Mouse (Mus musculus) mouse trophoblast stem cell (cell line): Measurements from ENCODE around the gene Psap.

Experiments used
- in situ Hi-C, 2 experiments: fragments of 300-500 bp; cut with MseI, MboI; formaldehyde crosslinking; loops; 2 replicates in 1 of 2; 3 replicates in 1 of 2; pipeline ENCODE4 v1.15.1; 2025

The Psap gene

DNA sequence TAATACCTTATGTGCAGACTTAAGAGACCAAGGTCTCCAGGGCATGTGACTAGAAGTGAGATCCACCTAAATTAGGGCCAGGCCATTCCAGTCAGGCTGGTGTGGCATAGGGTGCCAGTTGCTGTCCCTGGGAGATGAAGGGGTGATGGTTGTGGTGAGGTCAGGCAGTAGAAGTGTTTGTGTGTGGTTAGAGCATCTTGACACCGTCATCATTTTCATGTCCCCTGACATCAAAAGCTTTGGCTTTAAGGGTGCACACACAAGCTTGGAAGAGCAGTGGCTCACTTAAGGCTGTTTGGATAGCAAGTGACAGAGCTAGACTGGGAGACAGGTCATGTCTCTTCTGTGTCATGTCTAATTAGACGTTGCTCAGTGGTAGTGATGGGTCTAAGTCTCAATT, 10.3 kb downstream of the Psap start:
- in situ Hi-C loops, result no loop called here

- in situ Hi-C loops, result no loop called here
These were observed 11.8 kb downstream of the Psap start for GRCm38 (mm10) chr10:60289216-60289615.

DNA sequence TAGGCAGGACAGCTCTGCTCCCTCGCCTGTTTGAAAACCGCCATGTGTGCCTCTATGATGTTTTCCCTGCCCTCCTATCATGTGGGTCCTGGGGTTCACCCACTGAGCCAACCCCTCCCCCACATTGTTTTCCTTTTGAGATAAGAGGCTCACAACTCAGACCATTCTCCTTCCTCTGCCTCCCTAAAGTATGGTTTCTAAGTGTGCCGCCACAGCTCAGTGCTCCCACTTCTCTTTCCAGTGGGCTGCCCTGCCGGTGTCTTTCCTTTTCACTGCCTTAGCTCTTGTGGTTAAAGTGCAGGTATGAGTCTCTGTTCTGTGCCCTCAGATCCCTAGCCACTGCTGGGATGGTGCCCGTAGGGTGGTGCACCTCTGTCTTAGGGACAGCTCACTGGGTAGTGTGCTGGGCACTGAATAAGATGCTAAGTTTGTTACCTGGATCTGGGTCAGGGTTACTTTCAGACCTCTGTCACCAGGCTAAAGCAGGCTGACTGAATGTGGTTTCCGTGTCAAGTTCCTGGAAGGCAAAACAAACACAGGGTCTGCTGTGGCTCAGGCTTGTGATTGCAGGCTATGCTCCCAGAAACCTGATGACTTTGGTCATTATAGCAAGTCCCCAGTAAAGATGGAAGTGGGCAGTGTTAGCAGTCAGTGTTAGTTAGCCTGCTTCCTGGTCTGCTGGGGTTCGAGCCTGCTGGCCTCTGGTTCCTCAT, 12.8 kb downstream of the Psap start:
- in situ Hi-C loops, result no loop called here

- in situ Hi-C loops, result no loop called here
These were observed 13.3 kb downstream of the Psap start for GRCm38 (mm10) chr10:60290739-60291110.

GRCm38 (mm10) chr10:60292209-60292608, 14.8 kb downstream of the Psap start:
- in situ Hi-C loops, result no loop called here

DNA sequence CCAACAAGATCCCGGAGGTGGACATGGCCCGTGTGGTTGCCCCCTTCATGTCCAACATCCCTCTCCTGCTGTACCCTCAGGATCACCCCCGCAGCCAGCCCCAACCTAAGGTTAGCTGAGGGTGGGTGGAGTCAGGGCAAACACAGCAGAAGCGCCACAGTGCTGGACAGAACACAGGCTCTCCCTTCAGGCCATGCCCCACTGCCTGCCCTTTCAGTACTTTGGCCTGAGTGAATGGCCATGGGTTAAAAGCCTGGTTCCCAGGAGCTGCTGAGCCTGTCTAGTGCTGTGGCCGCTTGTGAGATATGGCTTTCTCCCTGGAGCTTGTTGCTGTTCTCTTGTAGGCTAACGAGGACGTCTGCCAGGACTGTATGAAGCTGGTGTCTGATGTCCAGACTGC, 17.2 kb downstream of the Psap start:
- in situ Hi-C loops, result no loop called here

DNA sequence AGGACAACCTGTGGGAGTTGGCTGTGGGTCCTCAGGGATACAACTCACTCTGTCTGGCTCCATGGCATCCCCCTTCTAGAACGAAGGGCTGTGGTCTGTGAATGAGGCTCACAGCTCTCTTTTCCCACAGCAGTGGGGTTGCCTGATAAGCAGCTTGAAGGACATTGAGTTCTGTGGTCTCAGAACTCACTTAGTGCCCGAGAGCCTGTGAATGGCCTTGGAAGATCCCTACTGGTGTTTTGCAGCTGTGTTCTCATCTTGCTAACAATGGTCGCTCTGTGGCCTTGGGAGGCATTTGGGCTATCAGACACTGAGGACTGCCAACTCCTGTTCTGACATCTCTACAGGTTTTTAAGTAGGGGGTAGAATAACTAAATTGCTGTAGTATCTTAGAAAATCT, 17.9 kb downstream of the Psap start:
- in situ Hi-C loops, result no loop called here

DNA sequence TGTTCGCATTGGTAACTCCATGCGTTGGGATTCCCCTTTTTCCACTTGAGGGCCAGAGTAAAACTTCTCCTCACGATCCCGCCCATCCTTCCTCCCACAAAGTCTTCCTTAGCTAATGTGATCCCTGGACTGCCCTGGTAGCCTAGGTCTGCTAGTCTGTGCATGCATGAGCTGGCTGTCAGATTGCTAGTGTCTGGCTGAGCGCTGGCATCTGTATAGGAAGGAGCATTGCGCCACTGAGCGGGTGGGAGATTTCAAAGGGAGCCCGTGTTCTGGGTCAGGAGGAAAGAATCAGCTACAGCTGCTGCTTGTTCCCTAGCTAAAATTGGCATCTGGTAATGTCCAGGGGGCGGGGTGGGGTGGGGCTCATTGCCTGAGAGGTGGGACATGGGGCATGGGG, 18.6 kb downstream of the Psap start:
- in situ Hi-C loops, result no loop called here

DNA sequence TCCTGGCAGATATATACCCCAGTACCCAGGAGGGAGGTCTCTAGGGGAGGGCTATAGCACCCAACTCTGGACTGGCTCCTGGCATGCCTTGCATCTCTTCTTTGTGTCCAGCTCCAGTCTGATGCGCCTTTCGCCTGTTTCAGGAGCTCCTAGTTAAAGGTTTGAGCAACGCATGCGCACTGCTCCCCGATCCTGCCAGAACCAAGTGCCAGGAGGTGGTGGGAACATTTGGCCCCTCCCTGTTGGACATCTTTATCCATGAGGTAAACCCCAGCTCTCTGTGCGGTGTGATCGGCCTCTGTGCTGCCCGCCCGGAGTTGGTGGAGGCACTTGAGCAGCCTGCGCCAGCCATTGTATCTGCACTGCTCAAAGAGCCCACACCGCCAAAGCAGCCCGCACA, 22.2 kb downstream of the Psap start:
- in situ Hi-C loops, result loop anchor here in 1 of 2 experiments (10.0 kb wide), 1 partner anchor 395 kb away; the partner anchor contains the start of gene Cdh23

DNA sequence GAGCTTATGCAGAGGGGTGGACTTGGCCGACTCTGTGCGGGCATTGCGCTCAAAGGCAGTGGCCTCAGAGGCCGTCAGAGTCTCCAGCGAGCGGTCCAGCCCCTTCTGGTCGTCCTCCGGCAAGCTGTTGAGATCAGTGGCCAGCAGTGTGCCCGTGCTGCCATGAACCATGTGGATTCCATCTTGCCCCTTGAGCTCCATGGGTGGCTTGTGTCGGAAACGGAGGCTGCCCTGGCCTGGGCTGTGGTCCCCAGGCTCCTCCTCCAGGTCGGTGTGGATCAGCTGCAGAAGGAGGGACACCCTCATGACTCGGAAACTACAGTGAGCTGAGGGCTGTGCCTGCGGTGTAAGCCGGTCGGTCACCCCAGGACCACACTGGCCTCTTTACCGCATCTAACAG, 26.0 kb downstream of the Psap start:
- in situ Hi-C loops, result loop anchor here in 1 of 2 experiments (10.0 kb wide), 1 partner anchor 391 kb away; the partner anchor contains the start of gene Cdh23

DNA sequence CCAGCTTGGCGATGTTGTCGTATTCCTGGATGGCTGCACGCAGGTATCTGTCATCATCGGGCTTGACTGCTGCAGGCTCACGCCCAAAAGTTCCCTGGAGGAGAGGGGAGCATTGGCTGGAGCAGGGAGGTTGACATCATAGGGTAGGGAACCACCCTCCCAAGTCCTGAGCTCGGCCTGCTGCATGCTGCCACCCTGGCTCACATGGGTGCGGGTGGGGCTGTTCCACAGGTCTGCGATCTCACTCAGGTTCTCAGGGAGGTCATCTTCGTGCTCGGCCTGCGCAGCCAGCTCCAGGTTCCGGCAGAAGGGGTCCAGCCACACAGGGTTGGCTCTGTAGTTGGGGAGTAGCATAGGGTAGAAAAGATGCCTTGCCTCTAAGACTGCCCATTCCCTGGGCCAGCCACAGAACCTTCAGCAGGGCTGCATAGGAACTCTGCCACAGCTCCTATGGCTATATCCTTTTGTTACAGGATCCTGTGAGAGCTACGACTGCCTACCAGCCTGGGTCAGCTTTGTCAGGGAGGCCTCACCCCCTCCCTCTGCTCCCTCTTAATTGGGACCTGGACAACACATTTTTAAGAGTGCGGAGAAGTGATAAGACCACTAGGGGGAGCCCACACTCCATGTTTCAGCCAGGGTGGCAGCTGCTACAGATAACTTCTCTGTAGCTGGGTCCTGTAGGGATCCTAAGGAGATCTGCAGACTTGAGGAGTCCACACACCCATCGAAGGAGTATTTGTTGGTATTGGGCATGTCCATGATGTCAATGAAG, 27.6 kb downstream of the Psap start:
- in situ Hi-C loops, result loop anchor here (5.0 to 10.0 kb wide), 2 partner anchors 107 to 390 kb away; partner anchors contain the start of gene Cdh23 (in 1 of the 2)

DNA sequence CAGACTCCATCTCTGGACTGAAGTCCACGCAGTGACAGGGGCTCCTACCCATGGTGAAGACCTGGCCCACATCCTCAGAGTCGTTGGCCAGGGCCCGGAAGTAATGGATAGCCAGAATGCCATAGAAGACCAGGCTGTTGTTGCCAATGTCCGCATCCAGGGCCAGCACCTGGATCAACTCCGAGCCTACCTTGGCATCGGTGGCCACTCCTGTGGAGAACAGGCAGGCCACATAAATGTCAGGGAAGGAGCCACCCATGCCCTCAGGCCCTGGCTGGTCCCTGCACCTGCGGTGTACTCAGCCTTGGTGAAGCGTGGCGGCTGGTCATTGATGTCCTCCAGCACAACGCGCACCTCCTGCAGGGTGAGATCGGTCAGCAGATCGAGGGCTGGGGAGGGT, 33.2 kb downstream of the Psap start:
- in situ Hi-C loops, result no loop called here

DNA sequence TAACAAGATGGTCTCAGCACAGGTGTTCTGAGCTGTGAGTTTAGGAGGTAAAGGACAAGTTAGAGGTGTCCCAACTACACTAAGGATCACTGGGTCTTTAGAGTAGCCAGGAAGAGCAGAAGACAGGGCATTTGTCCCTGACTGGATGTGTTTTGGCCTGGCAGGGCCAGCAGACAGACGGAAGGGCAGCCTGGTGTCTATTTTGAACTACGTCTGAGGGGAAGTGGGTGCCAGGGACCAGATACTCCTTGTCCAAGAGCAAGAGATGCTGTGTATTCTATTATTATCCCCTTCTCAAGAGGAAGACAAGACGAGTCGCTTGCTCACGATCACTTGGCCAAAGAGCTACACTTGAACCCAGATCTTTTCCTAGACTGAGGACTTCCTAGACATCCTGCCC, 36.2 kb downstream of the Psap start:
- in situ Hi-C loops, result no loop called here

- in situ Hi-C loops, result no loop called here
These were observed 38.7 kb downstream of the Psap start for GRCm38 (mm10) chr10:60316166-60316565.

GRCm38 (mm10) chr10:60328963-60329650, 51.7 kb downstream of the Psap start:
- in situ Hi-C loops, result no loop called here

DNA sequence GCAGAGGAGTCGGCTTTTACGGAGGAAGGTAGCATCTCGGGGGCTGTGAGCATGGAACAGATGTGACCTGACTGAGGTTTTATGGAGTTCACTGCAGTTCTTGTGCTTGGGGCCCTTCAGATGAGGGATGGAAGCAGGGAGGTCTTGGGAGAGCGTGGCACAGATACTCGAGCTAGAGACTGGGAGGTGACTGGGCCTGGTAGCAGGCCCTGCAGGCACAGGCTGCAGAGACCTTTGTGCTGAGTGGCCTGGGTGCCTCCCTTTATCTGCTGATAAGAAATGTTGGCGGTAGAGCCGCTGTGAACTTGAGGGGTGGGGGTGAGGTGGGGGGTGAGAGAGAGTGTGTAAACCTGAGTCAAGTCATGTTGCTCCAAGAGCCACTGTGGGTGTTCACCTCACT, 57.2 kb downstream of the Psap start:
- in situ Hi-C loops, result no loop called here

- in situ Hi-C loops, result no loop called here
These were observed 57.6 kb downstream of the Psap start for GRCm38 (mm10) chr10:60335021-60335420.

- in situ Hi-C loops, result no loop called here
These were observed 64.1 kb downstream of the Psap start for GRCm38 (mm10) chr10:60341528-60341927.

- in situ Hi-C loops, result no loop called here
These were observed 66.7 kb downstream of the Psap start for GRCm38 (mm10) chr10:60344111-60344510.

DNA sequence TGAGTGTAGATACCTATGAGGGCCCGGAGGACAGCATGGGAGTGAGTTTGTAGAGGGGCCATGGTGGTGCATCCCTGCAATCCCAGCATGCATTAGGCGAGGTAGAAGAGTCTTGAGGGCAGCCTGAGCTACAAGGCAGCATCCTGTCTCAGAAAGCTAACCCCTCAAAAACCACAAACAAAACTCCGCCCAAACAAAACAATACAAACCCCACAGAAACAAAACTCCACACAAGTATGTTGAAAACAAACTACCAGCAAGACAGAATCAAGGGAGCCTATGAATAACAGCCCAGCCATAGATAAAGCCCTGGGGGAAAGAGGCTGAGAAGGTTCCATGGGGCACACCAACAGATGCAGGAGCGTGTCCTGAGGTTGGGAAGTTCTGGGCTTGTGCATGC, 68.6 kb downstream of the Psap start:
- in situ Hi-C loops, result no loop called here

GRCm38 (mm10) chr10:60346701-60347405, 69.4 kb downstream of the Psap start, which contains the start of gene Vsir:
Gene Vsir, plus strand, starts transcription at chr10:60346851.
- in situ Hi-C loops, result no loop called here
